Mouse (Mus musculus): ENCODE data around the gene Zic5.

DNA sequence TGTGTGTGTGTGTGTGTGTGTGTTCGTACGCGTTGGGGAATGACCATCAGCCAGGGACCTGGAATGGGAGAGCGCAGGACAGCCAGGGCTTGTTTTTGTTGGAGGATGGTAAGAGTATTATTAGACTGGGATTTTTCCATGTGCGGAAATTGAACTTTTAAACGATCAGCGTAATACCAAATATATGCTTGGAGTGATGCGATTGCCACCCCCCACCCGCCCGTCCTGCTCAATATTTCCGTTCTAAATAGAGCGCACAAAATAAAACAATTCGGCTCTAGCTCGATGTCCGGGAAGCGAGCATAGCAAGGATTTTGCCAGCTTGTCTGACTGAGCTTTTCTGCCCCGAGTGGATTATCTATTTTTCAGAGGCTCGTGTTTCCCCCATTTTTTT is 11.3 kb upstream of the Zic5 start:
- TF ChIP-seq CTCF (IDR thresholded peaks at IDR 0.05) (no peak), EP300 (IDR thresholded peaks at IDR 0.05) (no peak)
